10 mouse cellular contexts compared by ENCODE assay signal in the genomic region with DNA sequence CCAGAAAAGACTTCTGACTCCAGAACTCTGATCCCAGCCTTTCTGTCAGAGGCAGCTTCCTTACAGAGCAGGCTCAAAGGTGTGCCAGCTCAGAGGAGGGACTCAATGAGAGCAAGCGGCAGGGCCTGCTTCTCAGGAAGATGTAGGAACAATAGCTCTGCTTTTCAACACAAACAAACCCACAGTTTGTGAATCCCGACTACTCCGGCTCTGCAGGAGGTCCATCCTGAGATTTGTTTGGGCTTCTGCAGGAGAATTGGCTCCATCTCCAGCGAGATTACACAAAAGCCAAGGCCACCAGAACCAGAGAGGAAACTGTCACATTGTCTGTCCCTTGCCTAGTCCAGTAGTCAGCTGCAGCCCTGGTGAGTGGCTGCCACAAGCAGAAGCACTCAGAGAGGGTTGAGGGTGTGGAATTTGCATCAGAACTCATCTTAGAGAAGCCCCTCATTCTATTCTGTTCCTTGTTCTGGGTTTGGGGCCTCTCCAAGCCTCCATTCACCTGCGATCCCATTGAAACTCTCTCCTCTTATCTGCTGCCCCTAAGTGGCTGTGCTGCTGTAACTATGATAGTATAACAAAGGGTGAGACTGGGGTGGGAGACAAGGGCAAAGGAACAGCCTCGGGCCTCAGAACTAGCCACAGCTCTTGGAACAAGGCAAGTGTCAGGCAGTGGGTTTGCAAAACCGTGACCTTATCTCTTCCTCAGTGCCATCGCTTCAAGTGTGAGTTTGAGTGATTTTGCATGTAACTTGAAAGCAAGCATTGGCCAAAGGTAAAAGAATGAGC.
DNase-seq lines count a peak whose midpoint lies in the region; ATAC-seq and TF ChIP-seq lines count a peak whose summit lies in the region.
"Had no signal": no experiment of that assay in that cellular context is flagged by ENCODE, and none has a peak within 500 bp of the region (broad histone marks: within the 10 kb centered on the region; RNA-seq: fewer than 3 reads in every experiment).

No protein-coding gene starts in this region.

- H3K4me3 ChIP-seq in forebrain, embryonic 10.5 days, result no peak overlapping the region
- H3K4me3 ChIP-seq in forebrain, embryonic 15.5 days, result no peak overlapping the region
- H3K4me3 ChIP-seq in liver, embryonic 14.5 days (ENCODE audit: insufficient read depth in 1 of 2, low read depth in 2 of 2, low read length in 2 of 2), result no peak overlapping the region
- no peak overlapping the region for H3K4me3 ChIP-seq in midbrain, postnatal 0 days (ENCODE audit: low read depth, low read length)
- H3K4me3 ChIP-seq: left cerebral cortex, adult 2 months had no signal

- no peak overlapping the region for H3K4me2 ChIP-seq in forebrain, embryonic 15.5 days (replicated peaks)
- H3K4me2 ChIP-seq in liver, embryonic 14.5 days (ENCODE audit: low read depth), result no peak overlapping the region
- H3K4me2 ChIP-seq in midbrain, postnatal 0 days (ENCODE audit: low read depth, low read length, poor library complexity, severe bottlenecking), result no peak overlapping the region

- H3K27me3 ChIP-seq in forebrain, embryonic 10.5 days (ENCODE audit: poor library complexity, severe bottlenecking), result 0 out of 2 replicates have a peak, but pooled peaks cover 4% of the 10 kb centered on the region
- H3K27me3 ChIP-seq in forebrain, embryonic 15.5 days, result no peaks in the 10 kb centered on the region
- H3K27me3 ChIP-seq in liver, embryonic 14.5 days (ENCODE audit: control insufficient read depth, insufficient read depth, low read length), result no peaks in the 10 kb centered on the region
- H3K27me3 ChIP-seq in midbrain, postnatal 0 days (ENCODE audit: insufficient read depth, low read length), result no peaks in the 10 kb centered on the region

- ATAC-seq in forebrain, embryonic 15.5 days (replicated peaks), result no peak; the same call in 1 of the 2 replicates
- ATAC-seq in liver, embryonic 14.5 days (ENCODE audit: insufficient read depth), result peak; percentile 31; the same call in 1 of the 2 replicates
- ATAC-seq in midbrain, postnatal 0 days (ENCODE audit: low FRiP score), result no peak
- no peak for ATAC-seq in monocyte, adult 5-6 weeks (replicated peaks; ENCODE audit: insufficient number of reproducible peaks, low FRiP score, low TSS enrichment, poor library complexity, severe bottlenecking)

- no peak for TF ChIP-seq CTCF in liver, embryonic 14.5 days (IDR thresholded peaks at IDR 0.05; ENCODE audit: low read depth)
- TF ChIP-seq CTCF in midbrain, postnatal 0 days (IDR thresholded peaks at IDR 0.05), result no peak

- peak overlapping the region; percentile 40; the same call in 1 of the 2 replicates for H3K27ac ChIP-seq in forebrain, embryonic 10.5 days
- H3K27ac ChIP-seq in forebrain, embryonic 15.5 days (replicated peaks), result no peak overlapping the region
- H3K27ac ChIP-seq in liver, embryonic 14.5 days, result no peak overlapping the region
- H3K27ac ChIP-seq in midbrain, postnatal 0 days (ENCODE audit: low read depth, low read length), result no peak overlapping the region
- H3K27ac ChIP-seq: left cerebral cortex, adult 2 months had no signal

- peak; percentile 26; the same call in 1 of the 2 replicates for TF ChIP-seq EP300 in liver, embryonic 14.5 days (IDR thresholded peaks at IDR 0.05; ENCODE audit: low read depth)

- H3K36me3 ChIP-seq in forebrain, embryonic 10.5 days (replicated peaks), result no peaks in the 10 kb centered on the region
- no peaks in the 10 kb centered on the region for H3K36me3 ChIP-seq in forebrain, embryonic 15.5 days
- no peaks in the 10 kb centered on the region for H3K36me3 ChIP-seq in liver, embryonic 14.5 days (replicated peaks; ENCODE audit: control insufficient read depth, insufficient read depth, low read depth)
- no peaks in the 10 kb centered on the region for H3K36me3 ChIP-seq in midbrain, postnatal 0 days (ENCODE audit: insufficient read depth, low read length)

- DNase-seq in forebrain, embryonic 10.5 days (ENCODE audit: extremely low spot score, low spot score), result no peak
- peak; percentile 15 for DNase-seq in ovary, adult 18-20 months (ENCODE audit: low spot score)
- no peak for DNase-seq in ovary, postnatal 10 days (ENCODE audit: low spot score)
- no peak for DNase-seq in liver, embryonic 14.5 days (ENCODE audit: low read depth in 3 of 3, low spot score in 3 of 3)
- DNase-seq in midbrain, postnatal 0 days (ENCODE audit: low spot score), result peak; percentile 10
- DNase-seq in frontal cortex, postnatal 25 days (ENCODE audit: low spot score in 2 of 2), result no peak
- DNase-seq: kidney, postnatal 10 days had no signal

- peaks cover 13% of the 10 kb centered on the region for H3K4me1 ChIP-seq in forebrain, embryonic 10.5 days
- no peaks in the 10 kb centered on the region for H3K4me1 ChIP-seq in forebrain, embryonic 15.5 days
- H3K4me1 ChIP-seq in liver, embryonic 14.5 days (replicated peaks; ENCODE audit: control insufficient read depth in 2 of 2, insufficient read depth in 2 of 2, low read length in 1 of 2), result peaks cover 6 to 33% of the 10 kb centered on the region in 2 experiments
- H3K4me1 ChIP-seq in midbrain, postnatal 0 days (ENCODE audit: insufficient read depth, low read length), result no peaks in the 10 kb centered on the region

- no peaks in the 10 kb centered on the region for H3K9me3 ChIP-seq in forebrain, embryonic 10.5 days
- no peaks in the 10 kb centered on the region for H3K9me3 ChIP-seq in forebrain, embryonic 15.5 days
- H3K9me3 ChIP-seq in liver, embryonic 14.5 days (ENCODE audit: control insufficient read depth, low read length), result no peaks in the 10 kb centered on the region
- no peaks in the 10 kb centered on the region for H3K9me3 ChIP-seq in midbrain, postnatal 0 days (ENCODE audit: low read length)

- WGBS in forebrain, embryonic 10.5 days, result 34% methylated on average over 8 of the region's 8 CpGs
- 32% methylated on average over 8 of the region's 8 CpGs for WGBS in forebrain, embryonic 15.5 days
- WGBS in liver, embryonic 14.5 days (ENCODE audit: insufficient replicate concordance), result 25% methylated on average over 8 of the region's 8 CpGs
- 42% methylated on average over 8 of the region's 8 CpGs for WGBS in midbrain, postnatal 0 days

- no peak overlapping the region for H3K9ac ChIP-seq in forebrain, embryonic 15.5 days (replicated peaks)
- H3K9ac ChIP-seq in liver, embryonic 14.5 days (replicated peaks), result no peak overlapping the region; the same call in 1 of the 2 replicates
- H3K9ac ChIP-seq in midbrain, postnatal 0 days (replicated peaks; ENCODE audit: low read length, poor library complexity, severe bottlenecking), result no peak overlapping the region

Comparison
In these comparisons a context has a peak if more than half of its experiments do, and no peak if none do; other contexts are left out.
1. DNase-seq: peak in ovary, adult 18-20 months (single experiment) and midbrain, postnatal 0 days (single experiment); none in forebrain, embryonic 10.5 days (single experiment), ovary, postnatal 10 days (single experiment), liver, embryonic 14.5 days (0 of 3) and frontal cortex, postnatal 25 days (0 of 2).